Mouse (Mus musculus): Measurements from ENCODE around the gene Erbb2. TPM values are rescaled to one million over a fixed set of nuclear protein-coding genes. Genes with fewer than 3 reads are reported as not detected.

Gene Erbb2
- polyA plus RNA-seq (2012; ENCODE audit: insufficient read depth, insufficient read length, missing spikeins): 0.17 TPM in 1 of 2 replicates, not detected in the other

DNA sequence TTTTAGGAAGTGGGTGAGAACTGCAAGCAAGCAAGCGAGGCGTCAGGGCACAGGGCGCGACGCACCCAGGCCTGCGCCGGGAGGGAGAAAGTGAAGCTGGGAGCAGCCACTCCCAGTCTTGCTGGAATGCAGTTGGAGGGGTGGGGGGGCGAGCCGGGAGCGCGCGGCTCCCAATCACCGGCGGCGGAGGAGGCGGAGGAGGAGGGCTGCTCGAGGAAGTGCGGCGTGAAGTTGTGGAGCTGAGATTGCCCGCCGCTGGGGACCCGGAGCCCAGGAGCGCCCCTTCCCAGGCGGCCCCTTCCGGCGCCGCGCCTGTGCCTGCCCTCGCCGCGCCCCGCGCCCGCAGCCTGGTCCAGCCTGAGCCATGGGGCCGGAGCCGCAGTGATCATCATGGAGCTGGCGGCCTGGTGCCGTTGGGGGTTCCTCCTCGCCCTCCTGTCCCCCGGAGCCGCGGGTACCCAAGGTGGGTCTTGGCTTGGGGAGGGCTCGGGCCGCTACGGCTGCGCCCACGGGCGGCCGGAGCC, at the start of gene Erbb2:
TSS of gene Erbb2 (plus strand) at position 198 of the 524 bp plus-strand sequence.
- H3K27ac ChIP-seq (ENCODE audit: insufficient read depth, low read depth, low read length): no peak within 1 kb of the TSS
- TF ChIP-seq CTCF (IDR thresholded peaks at IDR 0.05; ENCODE audit: low read depth, low read length): no peak
- TF ChIP-seq POLR2A (IDR thresholded peaks at IDR 0.05; ENCODE audit: borderline replicate concordance, low read depth, low read length): no peak
- H3K4me3 ChIP-seq (ENCODE audit: insufficient read depth, low read length): 0 out of 2 replicates have a peak within 1 kb of the TSS, but pooled peaks have one; percentile 18
- no peaks in the 10 kb centered on the region for H3K4me1 ChIP-seq (ENCODE audit: control insufficient read depth, insufficient read depth, low read length)

DNA sequence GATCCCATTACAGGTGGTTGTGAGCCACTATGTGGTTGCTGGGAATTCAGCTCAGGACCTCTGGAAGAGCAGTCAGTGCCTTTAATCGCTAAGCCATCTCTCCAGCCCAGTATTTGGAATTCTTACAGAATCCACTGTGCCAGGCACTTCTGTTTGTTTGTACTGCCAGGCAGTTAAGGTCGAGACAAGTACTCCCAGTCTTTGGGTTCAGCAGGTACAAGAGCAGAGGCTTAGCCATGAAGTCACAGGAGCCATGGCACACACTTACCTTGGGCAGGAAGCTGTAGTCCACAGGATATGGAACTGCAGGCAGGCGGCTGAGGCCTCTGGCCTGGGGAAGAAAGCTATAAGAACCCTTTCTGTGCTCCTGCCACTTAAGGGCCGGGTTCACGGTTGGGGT, 48.5 kb upstream of the Erbb2 start:
- H3K27ac ChIP-seq (ENCODE audit: insufficient read depth, low read depth, low read length): no peak overlapping the region
- peaks cover 31% of the 10 kb centered on the region for H3K4me1 ChIP-seq (ENCODE audit: control insufficient read depth, insufficient read depth, low read length)
- no peak for TF ChIP-seq CTCF (IDR thresholded peaks at IDR 0.05; ENCODE audit: low read depth, low read length)
- TF ChIP-seq POLR2A (IDR thresholded peaks at IDR 0.05; ENCODE audit: borderline replicate concordance, low read depth, low read length): no peak
- H3K4me3 ChIP-seq (ENCODE audit: insufficient read depth, low read length): no peak overlapping the region

DNA sequence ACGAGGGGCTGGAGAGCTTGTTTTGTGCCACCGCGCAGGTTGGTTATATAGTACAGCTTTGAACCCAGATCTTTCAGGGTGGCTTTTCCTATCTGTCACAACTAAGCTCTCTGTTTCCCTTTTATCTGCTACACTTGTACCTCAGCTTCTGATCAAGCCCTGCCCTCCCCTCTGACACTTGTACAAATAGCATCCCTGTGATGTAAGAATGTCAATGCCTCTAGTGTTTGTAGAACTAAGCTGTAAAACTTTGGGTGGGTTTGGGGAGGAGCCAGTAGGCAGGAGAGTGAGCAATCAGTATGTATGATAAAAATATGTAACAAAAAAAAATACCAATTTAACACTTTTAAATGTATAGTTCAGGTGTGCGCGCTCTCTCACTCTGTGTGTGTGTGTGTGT, 47.9 kb upstream of the Erbb2 start:
- no peak for TF ChIP-seq CTCF (IDR thresholded peaks at IDR 0.05; ENCODE audit: low read depth, low read length)
- no peak for TF ChIP-seq POLR2A (IDR thresholded peaks at IDR 0.05; ENCODE audit: borderline replicate concordance, low read depth, low read length)
- Histone ChIP-seq H3K4me1 (ENCODE audit: control insufficient read depth, insufficient read depth, low read length) (peaks cover 28% of the 10 kb centered on the region), H3K4me3 (ENCODE audit: insufficient read depth, low read length) (no peak overlapping the region), H3K27ac (ENCODE audit: insufficient read depth, low read depth, low read length) (no peak overlapping the region)

DNA sequence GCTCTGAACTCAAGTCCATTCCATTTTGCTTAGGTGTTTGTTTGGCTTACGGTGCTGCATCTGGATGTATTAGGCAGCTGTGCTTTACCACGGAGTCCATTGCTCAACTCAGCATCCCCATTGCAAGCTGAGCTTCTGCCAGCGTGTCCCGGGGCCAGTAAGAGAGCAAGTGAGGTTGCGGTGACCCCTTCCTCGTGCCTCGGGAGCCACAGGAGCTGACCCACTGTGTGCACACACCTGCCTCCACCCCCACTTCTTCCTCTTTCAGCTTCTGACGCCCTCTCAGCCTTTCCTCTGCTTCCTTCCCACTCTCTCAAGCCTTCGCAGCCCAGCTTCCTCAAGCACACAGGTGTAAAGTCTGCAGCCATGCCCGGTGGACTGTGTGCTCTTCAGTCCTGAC, 46.0 kb upstream of the Erbb2 start:
- H3K4me3 ChIP-seq (ENCODE audit: insufficient read depth, low read length): no peak overlapping the region
- peaks cover 14% of the 10 kb centered on the region for H3K4me1 ChIP-seq (ENCODE audit: control insufficient read depth, insufficient read depth, low read length)

DNA sequence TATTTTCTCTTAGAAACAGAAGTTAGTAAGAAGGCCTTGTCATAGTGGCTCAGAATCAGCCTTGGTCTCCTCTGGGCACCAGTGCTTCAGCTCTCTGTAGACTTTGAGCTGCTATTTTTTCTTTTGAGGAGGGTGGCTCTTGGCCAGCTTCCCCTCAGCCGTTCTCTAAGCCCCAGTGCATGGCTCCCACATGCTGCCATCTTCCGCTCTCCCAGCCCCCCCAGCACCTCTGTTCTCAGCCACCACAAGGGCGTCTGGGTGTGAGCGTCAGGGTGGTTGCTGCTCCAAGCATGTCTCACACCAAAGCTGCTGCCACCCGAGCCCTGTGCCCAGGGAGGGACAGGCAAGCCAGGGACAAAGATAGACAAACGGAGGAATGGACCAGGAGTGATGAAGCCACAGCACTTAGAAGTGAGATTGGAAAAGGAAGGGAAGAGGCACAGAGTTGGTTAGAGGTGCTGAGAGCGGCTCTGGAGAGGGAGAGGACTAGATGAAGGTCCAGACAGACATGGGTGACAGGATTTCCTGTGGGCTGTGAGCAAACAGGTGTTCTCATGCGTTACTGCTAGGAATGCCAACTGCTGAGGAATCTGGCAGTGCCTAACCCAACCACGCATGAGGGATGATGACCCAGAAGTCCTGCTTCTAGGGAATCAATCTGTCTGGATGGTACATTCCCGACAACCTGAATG, 45.0 kb upstream of the Erbb2 start:
- Histone ChIP-seq H3K27ac (ENCODE audit: insufficient read depth, low read depth, low read length) (no peak overlapping the region), H3K4me1 (ENCODE audit: control insufficient read depth, insufficient read depth, low read length) (peaks cover 5% of the 10 kb centered on the region), H3K4me3 (ENCODE audit: insufficient read depth, low read length) (no peak overlapping the region)
- TF ChIP-seq POLR2A (IDR thresholded peaks at IDR 0.05; ENCODE audit: borderline replicate concordance, low read depth, low read length) (no peak), CTCF (IDR thresholded peaks at IDR 0.05; ENCODE audit: low read depth, low read length) (no peak)

More for the DNA sequence above, 46.0 kb upstream of the Erbb2 start:
- H3K27ac ChIP-seq (ENCODE audit: insufficient read depth, low read depth, low read length): no peak overlapping the region
- TF ChIP-seq POLR2A (IDR thresholded peaks at IDR 0.05; ENCODE audit: borderline replicate concordance, low read depth, low read length): no peak
- no peak for TF ChIP-seq CTCF (IDR thresholded peaks at IDR 0.05; ENCODE audit: low read depth, low read length)

DNA sequence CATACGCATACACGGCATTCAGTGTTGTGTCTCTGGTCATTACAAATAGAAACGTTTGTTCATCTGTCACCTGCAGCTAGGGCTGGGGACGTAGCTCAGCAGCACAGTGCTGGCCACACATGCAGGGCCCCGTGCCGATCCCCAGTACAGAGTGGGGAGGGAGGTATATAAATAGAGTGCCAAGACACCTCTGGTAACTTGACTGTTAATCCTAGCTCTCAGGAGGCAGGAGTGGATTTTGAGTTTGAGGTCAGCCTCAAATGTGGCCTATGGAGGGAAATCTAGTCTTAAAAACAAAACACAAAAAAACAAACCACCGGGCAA, 44.4 kb upstream of the Erbb2 start:
- TF ChIP-seq CTCF (IDR thresholded peaks at IDR 0.05; ENCODE audit: low read depth, low read length): no peak
- TF ChIP-seq POLR2A (IDR thresholded peaks at IDR 0.05; ENCODE audit: borderline replicate concordance, low read depth, low read length): no peak
- no peak overlapping the region for H3K27ac ChIP-seq (ENCODE audit: insufficient read depth, low read depth, low read length)
- no peaks in the 10 kb centered on the region for H3K4me1 ChIP-seq (ENCODE audit: control insufficient read depth, insufficient read depth, low read length)
- no peak overlapping the region for H3K4me3 ChIP-seq (ENCODE audit: insufficient read depth, low read length)

DNA sequence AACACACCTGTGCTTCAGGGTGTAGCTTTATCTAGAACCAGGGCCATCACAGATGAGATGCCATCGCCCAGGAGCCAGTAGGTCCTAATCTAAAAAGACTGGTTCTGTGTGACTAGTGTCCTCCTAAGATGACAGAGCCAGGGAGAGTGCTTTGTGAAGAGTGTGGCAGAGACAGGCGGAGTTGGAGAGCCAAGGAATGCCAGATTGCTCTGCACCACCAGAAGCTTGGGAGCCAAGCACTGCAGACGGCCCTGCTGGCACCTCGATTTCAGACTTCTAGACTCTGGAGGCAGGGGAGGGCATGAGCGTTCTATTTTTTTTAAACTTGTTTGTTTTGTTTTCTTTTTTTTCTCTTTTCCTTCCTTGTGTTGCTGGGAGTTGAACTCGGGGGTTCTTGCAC, 42.9 kb upstream of the Erbb2 start:
- TF ChIP-seq CTCF (IDR thresholded peaks at IDR 0.05; ENCODE audit: low read depth, low read length) (no peak), POLR2A (IDR thresholded peaks at IDR 0.05; ENCODE audit: borderline replicate concordance, low read depth, low read length) (no peak)
- no peaks in the 10 kb centered on the region for H3K4me1 ChIP-seq (ENCODE audit: control insufficient read depth, insufficient read depth, low read length)
- no peak overlapping the region for H3K27ac ChIP-seq (ENCODE audit: insufficient read depth, low read depth, low read length)
- no peak overlapping the region for H3K4me3 ChIP-seq (ENCODE audit: insufficient read depth, low read length)

DNA sequence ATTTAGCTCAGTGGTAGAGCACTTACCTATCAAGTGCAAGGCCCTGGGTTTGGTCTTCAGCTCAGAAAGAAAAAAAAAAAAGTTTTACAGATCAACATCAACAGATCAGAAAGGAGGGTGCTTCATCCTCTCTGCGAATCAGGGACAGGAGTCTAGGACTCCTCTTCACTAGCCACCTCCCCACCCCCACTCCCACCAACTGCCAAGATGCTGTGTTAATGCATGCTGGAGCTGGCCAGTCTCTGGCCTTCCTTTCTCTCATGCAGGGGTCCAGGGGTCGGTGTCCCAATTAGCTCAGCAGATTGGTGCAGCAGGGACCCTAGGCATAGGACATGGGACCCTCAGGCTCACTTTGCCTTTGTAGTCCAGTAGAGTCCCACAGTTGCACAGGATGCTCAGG, 41.7 kb upstream of the Erbb2 start:
- no peaks in the 10 kb centered on the region for H3K4me1 ChIP-seq (ENCODE audit: control insufficient read depth, insufficient read depth, low read length)
- H3K27ac ChIP-seq (ENCODE audit: insufficient read depth, low read depth, low read length): no peak overlapping the region
- no peak overlapping the region for H3K4me3 ChIP-seq (ENCODE audit: insufficient read depth, low read length)
- no peak for TF ChIP-seq CTCF (IDR thresholded peaks at IDR 0.05; ENCODE audit: low read depth, low read length)
- no peak for TF ChIP-seq POLR2A (IDR thresholded peaks at IDR 0.05; ENCODE audit: borderline replicate concordance, low read depth, low read length)

DNA sequence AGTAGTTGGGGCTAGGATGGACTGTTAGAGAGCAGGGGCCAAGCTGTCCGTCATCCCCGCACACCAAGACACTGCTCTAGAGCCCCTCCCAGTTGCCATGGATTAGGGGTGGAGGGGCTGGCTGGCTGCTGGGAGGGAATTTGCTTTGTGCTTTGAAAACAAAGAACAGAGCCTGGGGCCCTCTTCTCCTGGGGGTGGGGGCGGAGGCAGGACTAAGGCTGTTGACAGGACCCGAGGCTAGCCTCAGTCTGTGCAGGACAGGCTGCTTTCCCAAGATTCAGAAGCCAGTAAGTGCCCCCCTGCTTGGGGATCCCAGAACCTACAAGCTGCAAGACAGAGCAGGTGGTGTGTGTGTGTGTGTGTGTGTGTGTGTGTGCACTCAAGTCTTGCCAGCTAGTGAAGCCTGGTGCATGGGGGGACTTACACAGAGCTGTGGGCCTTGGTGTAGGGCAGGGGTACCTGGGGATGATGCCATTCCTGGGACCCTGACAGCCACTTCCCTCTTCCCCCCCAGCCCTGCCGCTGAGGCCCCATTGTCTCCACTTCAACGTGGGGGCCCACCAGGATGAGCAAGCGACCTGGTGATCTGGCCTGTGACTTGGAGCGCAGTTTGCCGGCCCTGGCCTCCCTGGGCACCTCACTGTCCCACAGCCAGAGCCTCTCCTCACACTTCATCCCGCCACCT, 40.6 kb upstream of the Erbb2 start:
- TF ChIP-seq POLR2A (IDR thresholded peaks at IDR 0.05; ENCODE audit: borderline replicate concordance, low read depth, low read length) (no peak), CTCF (IDR thresholded peaks at IDR 0.05; ENCODE audit: low read depth, low read length) (no peak)
- Histone ChIP-seq H3K4me1 (ENCODE audit: control insufficient read depth, insufficient read depth, low read length) (no peaks in the 10 kb centered on the region), H3K4me3 (ENCODE audit: insufficient read depth, low read length) (no peak overlapping the region), H3K27ac (ENCODE audit: insufficient read depth, low read depth, low read length) (no peak overlapping the region)

DNA sequence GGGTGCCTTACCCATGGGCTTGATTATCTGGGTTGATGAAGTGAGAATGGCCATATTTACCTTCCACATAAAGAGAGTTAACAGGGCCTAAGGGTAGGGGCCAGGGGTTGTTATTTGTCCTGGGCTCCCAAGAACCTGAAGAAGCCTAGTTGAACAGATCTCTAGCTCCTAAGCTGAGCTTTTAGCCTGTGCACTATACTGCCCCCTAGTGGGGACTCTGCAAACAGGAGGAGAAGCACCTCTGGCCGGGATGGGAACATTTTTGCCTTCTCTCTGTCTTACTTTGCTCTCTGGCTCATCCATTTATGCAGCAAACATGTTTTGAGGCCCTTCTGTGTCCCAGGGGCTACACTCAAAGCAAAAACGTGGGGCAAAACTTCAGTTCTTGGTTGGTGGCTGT, 39.9 kb upstream of the Erbb2 start:
- Histone ChIP-seq H3K4me3 (ENCODE audit: insufficient read depth, low read length) (no peak overlapping the region), H3K27ac (ENCODE audit: insufficient read depth, low read depth, low read length) (no peak overlapping the region), H3K4me1 (ENCODE audit: control insufficient read depth, insufficient read depth, low read length) (no peaks in the 10 kb centered on the region)
- no peak for TF ChIP-seq POLR2A (IDR thresholded peaks at IDR 0.05; ENCODE audit: borderline replicate concordance, low read depth, low read length)
- TF ChIP-seq CTCF (IDR thresholded peaks at IDR 0.05; ENCODE audit: low read depth, low read length): peak; percentile 88

Data from bone marrow macrophage, adult 2 months (primary cell).